Mouse (Mus musculus) c-Kit-positive CD71-negative TER-119-negative erythroid progenitor cells, embryonic 14.5 days (primary cell): ENCODE data around the gene Cngb1.

Experiments used
- DNase-seq: peaks from one replicate; pipeline ENCODE4 v3.0.0-alpha.2; 2013; ENCODE audit warnings: low read depth

Cngb1 gene

GRCm38 (mm10) chr8:95195728-95196127 is 110.7 kb downstream of the Cngb1 start:
- no peak for DNase-seq

- DNase-seq = no peak
These were observed 114.7 kb downstream of the Cngb1 start for GRCm38 (mm10) chr8:95191497-95192175.
